Mouse (Mus musculus): ENCODE data around the gene Jmjd6.
"Not testable (repeated sequence)": the region's sequence is repeated elsewhere in the genome, so short reads cannot be mapped to it uniquely, and the experiment has no call there.

Jmjd6 gene

GRCm38 (mm10) chr11:116823885-116824284, 19.4 kb downstream of the Jmjd6 start:
- not testable (repeated sequence) for DNase-seq (ENCODE audit: low read depth, low spot score)

DNA sequence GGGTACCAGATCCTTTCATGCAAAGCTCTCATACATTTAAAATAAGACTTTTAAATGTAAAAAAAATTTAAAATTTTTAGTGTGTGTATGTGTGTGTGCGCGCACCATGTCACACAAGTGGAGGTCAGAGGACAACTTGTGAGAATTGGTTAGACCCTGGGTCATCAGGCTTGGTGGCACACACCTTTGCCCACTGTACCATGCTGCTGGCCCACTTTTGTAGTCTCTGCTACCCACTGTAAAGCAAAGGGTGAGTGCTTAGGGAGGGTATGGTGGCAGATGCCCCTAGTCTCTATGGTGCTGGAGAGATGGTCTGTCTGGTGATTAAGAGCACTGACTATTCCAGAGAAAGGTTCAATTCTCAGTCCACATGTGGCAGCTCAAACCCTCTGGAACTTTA, 20.0 kb downstream of the Jmjd6 start:
- DNase-seq (ENCODE audit: low read depth, low spot score) = no peak

GRCm38 (mm10) chr11:116822626-116823025, 20.6 kb downstream of the Jmjd6 start:
- DNase-seq (ENCODE audit: low read depth, low spot score) = no peak

GRCm38 (mm10) chr11:116822215-116822614, 21.0 kb downstream of the Jmjd6 start:
- no peak for DNase-seq (ENCODE audit: low read depth, low spot score)

DNA sequence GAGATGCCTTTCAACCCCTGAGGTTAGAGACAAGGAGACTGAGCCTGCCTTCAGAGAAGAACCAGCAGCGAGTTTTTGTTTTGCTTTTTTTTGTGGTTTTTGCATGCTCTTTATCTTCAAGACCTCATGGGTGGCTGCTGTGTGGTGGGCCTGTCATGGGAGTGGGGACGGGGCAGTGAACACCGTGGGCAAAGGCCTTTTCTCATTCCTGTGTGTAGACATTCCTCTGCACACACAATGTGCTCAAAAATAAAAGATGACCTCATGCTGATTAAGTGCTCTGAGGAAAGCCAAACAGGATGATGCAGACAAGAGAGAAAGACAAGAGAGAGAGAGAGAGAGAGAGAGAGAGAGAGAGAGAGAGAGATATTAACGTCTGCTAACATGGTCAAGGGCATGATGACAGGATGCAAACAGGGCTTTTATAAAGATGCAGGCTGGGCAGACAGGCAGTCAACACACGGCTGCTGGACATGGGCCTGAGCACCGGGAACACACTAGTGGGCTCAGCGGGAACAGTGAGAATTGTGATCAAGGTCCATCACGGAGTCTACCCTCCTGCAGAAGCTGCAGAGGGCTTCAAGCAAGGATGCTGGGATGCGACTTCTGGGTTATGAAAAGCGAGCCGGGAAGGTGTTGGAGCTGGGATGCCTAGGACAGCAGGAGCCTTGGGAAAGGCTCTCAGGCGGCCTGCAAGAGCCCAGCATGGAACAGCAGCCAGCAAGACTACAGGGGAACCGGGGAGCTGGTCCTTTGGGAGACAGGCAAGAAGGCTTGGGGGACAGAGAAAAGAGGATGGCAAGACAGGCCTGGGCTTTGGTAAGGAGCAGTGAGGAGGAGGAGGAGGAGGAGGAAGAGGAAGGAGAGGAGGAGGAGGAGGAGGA, 21.9 kb downstream of the Jmjd6 start:
- DNase-seq (ENCODE audit: low read depth, low spot score) = no peak

DNA sequence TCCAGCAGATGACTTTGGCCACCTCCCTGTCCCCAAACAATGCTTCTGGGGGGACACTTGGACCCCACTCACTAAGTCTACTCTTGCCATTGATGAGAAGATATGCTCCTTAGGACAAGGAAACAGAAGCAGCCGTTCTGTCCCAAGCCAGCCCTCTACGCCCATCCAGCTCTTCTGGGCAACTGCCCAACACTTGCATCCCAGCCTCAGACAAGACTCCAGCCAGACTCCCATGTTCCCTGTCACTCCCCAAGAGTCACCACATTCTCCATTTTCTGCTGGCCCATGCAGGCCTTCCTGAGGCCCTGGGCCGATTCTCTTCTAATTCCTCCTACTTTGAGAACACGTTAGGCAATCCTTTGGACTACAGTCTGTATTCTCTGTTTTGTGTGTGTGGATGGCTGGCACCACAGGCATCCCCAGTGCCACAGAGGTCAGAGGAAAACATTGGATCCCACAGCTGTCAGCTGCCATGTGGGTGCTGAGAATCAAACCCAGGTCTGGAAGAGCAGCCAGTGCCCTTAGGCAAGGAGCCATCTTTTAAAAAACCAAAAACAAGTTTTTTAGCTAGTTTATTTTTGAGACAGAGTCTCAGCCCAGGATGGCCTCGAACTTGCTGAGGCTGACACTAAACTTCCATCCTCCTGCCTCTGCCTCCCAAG, 23.2 kb downstream of the Jmjd6 start:
- DNase-seq (ENCODE audit: low read depth, low spot score) = no peak

GRCm38 (mm10) chr11:116818722-116819121, 24.5 kb downstream of the Jmjd6 start:
- DNase-seq (ENCODE audit: low read depth, low spot score) = no peak

GRCm38 (mm10) chr11:116817567-116817966, 25.7 kb downstream of the Jmjd6 start:
- no peak for DNase-seq (ENCODE audit: low read depth, low spot score)

GRCm38 (mm10) chr11:116816769-116817168, 26.5 kb downstream of the Jmjd6 start:
- no peak for DNase-seq (ENCODE audit: low read depth, low spot score)

DNA sequence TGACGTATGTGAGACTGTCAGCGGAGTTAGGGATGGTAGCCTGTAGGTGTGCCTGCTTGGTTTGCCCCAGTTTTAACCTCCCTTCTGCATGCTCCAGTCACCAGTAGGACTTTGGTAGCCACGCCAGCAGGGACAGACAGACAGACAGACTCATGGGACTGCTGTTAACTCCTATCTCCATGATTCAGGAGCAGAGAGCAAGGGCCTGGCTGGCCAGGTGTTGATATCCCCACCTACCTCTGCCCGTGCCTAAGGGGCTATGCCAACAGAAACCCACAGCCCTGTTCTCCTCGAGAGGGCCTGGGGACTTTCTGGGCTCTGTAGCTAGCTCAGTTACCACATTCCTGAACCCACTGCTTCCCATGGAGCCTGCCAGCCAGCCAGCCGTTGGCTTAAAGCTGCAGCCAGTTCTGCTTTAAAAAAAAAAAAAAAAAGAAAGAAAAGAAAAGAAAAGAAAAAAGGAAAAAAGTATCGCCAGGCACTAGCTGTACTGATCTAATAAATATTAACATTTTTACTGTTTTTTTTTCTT, 28.3 kb downstream of the Jmjd6 start:
- DNase-seq (ENCODE audit: low read depth, low spot score) = no peak

- peak; percentile 51 for DNase-seq (ENCODE audit: low read depth, low spot score)
Measured at GRCm38 (mm10) chr11:116814076-116814883, 29.0 kb downstream of the Jmjd6 start.

GRCm38 (mm10) chr11:116813610-116814009, 29.6 kb downstream of the Jmjd6 start:
- DNase-seq (ENCODE audit: low read depth, low spot score) = no peak

DNA sequence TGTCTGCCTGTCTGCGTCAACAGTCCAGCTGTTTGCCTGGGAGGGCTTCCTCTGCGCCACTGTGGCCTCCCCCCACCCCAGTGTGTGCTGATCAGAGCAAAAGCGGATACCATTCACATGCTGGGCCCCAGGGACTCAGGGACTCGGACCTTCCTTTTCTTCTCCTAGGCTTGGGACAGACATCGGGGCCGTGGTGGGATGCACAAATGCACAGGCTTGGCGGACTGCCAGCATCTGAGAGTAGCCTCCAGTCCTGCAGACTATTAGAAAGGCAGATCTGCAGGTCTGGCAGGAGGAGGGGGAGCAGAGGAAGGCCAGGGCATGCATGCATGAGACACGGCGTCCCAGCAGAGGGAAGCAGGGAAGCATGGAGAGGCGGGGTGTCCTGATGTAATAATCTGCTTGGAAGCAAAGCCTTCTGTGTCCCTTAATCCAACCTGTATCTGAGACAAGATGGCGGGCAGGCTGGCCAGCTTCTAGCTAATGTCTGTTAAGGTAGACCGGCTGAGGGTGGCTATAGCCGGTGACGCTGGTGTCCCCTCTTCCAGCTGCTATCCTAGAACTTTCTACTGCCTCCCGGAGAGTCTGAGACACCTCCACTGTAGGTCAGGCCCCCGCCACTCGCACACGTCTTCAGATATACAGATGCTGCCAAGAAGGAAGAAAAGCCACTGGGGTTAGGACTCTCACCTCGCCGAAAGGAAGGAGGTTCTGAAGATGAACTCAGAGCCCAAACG, 30.3 kb downstream of the Jmjd6 start:
- peak; percentile 57 for DNase-seq (ENCODE audit: low read depth, low spot score)

- DNase-seq (ENCODE audit: low read depth, low spot score) = peak; percentile 63
Measured at GRCm38 (mm10) chr11:116810983-116811901, 32.0 kb downstream of the Jmjd6 start.

- DNase-seq (ENCODE audit: low read depth, low spot score) = no peak
Measured at GRCm38 (mm10) chr11:116810528-116810927, 32.7 kb downstream of the Jmjd6 start.

- DNase-seq (ENCODE audit: low read depth, low spot score) = no peak
Measured at GRCm38 (mm10) chr11:116809520-116809919, 33.7 kb downstream of the Jmjd6 start.

DNA sequence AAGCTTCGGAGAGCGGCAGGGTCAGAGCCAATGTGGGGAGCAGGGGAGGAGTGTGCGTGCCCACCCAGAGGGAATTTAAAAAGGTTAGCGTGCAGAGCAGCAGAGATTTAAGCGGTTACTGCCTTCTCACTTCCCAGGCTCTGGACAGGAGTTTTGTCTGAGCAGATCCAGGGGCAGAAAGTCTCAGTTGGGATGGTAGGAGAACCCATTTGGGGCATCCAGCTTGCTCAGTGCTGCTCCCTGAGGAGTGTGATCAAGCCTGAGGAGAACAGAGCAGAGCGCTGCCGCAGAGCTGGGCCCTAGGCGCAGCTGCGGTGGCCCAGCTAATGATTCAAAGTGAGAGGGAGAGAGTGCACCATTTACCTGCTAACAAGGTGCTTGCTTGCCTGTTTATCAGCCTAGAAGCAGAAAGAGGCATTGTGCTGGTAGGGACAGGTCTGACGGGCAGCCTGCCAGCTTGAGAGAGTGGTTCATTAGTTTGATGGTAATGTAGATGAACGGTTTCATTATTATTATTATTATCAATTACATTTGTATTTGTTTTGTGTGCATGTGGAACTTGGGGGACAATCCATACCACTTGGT, 34.3 kb downstream of the Jmjd6 start:
- DNase-seq (ENCODE audit: low read depth, low spot score) = no peak

GRCm38 (mm10) chr11:116807938-116808606, 35.2 kb downstream of the Jmjd6 start:
- DNase-seq (ENCODE audit: low read depth, low spot score) = peak; percentile 74

GRCm38 (mm10) chr11:116807526-116807925, 35.7 kb downstream of the Jmjd6 start:
- no peak for DNase-seq (ENCODE audit: low read depth, low spot score)

All from embryo, embryonic 11.5 days (tissue).